Comparison of ENCODE assay signal across 22 mouse cellular contexts in genomic region chr5:21553685-21554084, GRCm38 (mm10). TPM values are rescaled to one million over a fixed set of nuclear protein-coding genes. Genes with fewer than 3 reads are reported as not detected.
DNase-seq lines count a peak whose midpoint lies in the region; ATAC-seq and TF ChIP-seq lines count a peak whose summit lies in the region.
"Had no signal": no experiment of that assay in that cellular context is flagged by ENCODE, and none has a peak within 500 bp of the region (broad histone marks: within the 10 kb centered on the region; RNA-seq: fewer than 3 reads in every experiment).

No protein-coding gene starts in this region.

- no peaks in the 10 kb centered on the region; the same call in 1 of the 2 replicates for H3K4me1 ChIP-seq in kidney, postnatal 0 days (replicated peaks; ENCODE audit: insufficient read depth, low read length)
- no peaks in the 10 kb centered on the region for H3K4me1 ChIP-seq in lung, postnatal 0 days (ENCODE audit: insufficient read depth, low read depth, low read length)
- H3K4me1 ChIP-seq in embryonic fibroblast, embryonic 13.5 days (ENCODE audit: control insufficient read depth, insufficient read depth, low read length), result 0 out of 2 replicates have a peak, but pooled peaks cover 2% of the 10 kb centered on the region
- H3K4me1 ChIP-seq: forebrain, embryonic 12.5 days; hindbrain, embryonic 15.5 days had no signal

- no peak for TF ChIP-seq CTCF in kidney, postnatal 0 days (IDR thresholded peaks at IDR 0.05; ENCODE audit: low read depth)
- no peak for TF ChIP-seq CTCF in lung, postnatal 0 days (IDR thresholded peaks at IDR 0.05)
- TF ChIP-seq CTCF in embryonic fibroblast, embryonic 13.5 days (IDR thresholded peaks at IDR 0.05; ENCODE audit: borderline replicate concordance, insufficient read depth, low read length), result no peak

- H3K4me3 ChIP-seq in kidney, postnatal 0 days (replicated peaks; ENCODE audit: low read depth, low read length), result no peak overlapping the region
- H3K4me3 ChIP-seq in lung, postnatal 0 days (ENCODE audit: low read depth, low read length), result no peak overlapping the region
- no peak overlapping the region for H3K4me3 ChIP-seq in embryonic fibroblast, embryonic 13.5 days (ENCODE audit: insufficient read depth, low read length)
- H3K4me3 ChIP-seq: embryonic facial prominence, embryonic 12.5 days; forebrain, embryonic 12.5 days; heart, adult 2 months; heart, embryonic 12.5 days; hindbrain, embryonic 15.5 days had no signal

- WGBS in kidney, postnatal 0 days, result 52% methylated on average over 4 of the region's 4 CpGs
- 61% methylated on average over 4 of the region's 4 CpGs for WGBS in lung, postnatal 0 days

- no peak overlapping the region for H3K9ac ChIP-seq in kidney, postnatal 0 days (ENCODE audit: low read depth, low read length)
- no peak overlapping the region for H3K9ac ChIP-seq in lung, postnatal 0 days (replicated peaks; ENCODE audit: low read depth)
- H3K9ac ChIP-seq: embryonic facial prominence, embryonic 12.5 days; forebrain, embryonic 12.5 days; heart, embryonic 12.5 days; hindbrain, embryonic 15.5 days had no signal

- peak; percentile 79 for DNase-seq in heart, adult 11 months
- no peak for DNase-seq in heart, adult 9 months (ENCODE audit: low spot score in 2 of 2)
- DNase-seq in kidney, postnatal 0 days (ENCODE audit: low spot score), result peak; percentile 86
- no peak for DNase-seq in kidney, postnatal 36 days
- DNase-seq in lung, postnatal 0 days (ENCODE audit: low spot score), result peak; percentile 64
- no peak for DNase-seq in lung, adult 18-20 months
- no peak for DNase-seq in cerebellum, adult 11-12 months
- DNase-seq: adrenal gland, adult 8-10 months; adrenal gland, postnatal 36 days; B cell, adult 2 months; cerebellum, adult 8-10 months; cerebellum, postnatal 14 days; gastrocnemius, postnatal 10 days; heart, adult 2 months; heart, postnatal 36 days had no signal

- no peaks in the 10 kb centered on the region for H3K9me3 ChIP-seq in kidney, postnatal 0 days (replicated peaks; ENCODE audit: low read length)
- no peaks in the 10 kb centered on the region for H3K9me3 ChIP-seq in lung, postnatal 0 days (ENCODE audit: low read length)
- H3K9me3 ChIP-seq: embryonic facial prominence, embryonic 12.5 days; forebrain, embryonic 12.5 days; heart, embryonic 12.5 days; hindbrain, embryonic 15.5 days had no signal

- no peak for TF ChIP-seq EP300 in lung, postnatal 0 days (IDR thresholded peaks at IDR 0.05)

- H3K36me3 ChIP-seq in kidney, postnatal 0 days (ENCODE audit: insufficient read depth, low read length), result no peaks in the 10 kb centered on the region
- H3K36me3 ChIP-seq in lung, postnatal 0 days (ENCODE audit: insufficient read depth, low read length), result no peaks in the 10 kb centered on the region
- H3K36me3 ChIP-seq: forebrain, embryonic 12.5 days; heart, embryonic 12.5 days; hindbrain, embryonic 15.5 days had no signal

- TF ChIP-seq POLR2A in embryonic fibroblast, embryonic 13.5 days (IDR thresholded peaks at IDR 0.05; ENCODE audit: low read depth, low read length), result no peak

- H3K27ac ChIP-seq in kidney, postnatal 0 days, result no peak overlapping the region
- no peak overlapping the region for H3K27ac ChIP-seq in lung, postnatal 0 days (ENCODE audit: low read length)
- H3K27ac ChIP-seq in embryonic fibroblast, embryonic 13.5 days (ENCODE audit: insufficient read depth, low read length), result peak overlapping the region; percentile 23; the same call in 1 of the 2 replicates
- H3K27ac ChIP-seq: embryonic facial prominence, embryonic 12.5 days; forebrain, embryonic 12.5 days; heart, adult 2 months; hindbrain, embryonic 15.5 days had no signal

- H3K27me3 ChIP-seq in kidney, postnatal 0 days (ENCODE audit: insufficient read depth, low read length), result no peaks in the 10 kb centered on the region
- no peaks in the 10 kb centered on the region for H3K27me3 ChIP-seq in lung, postnatal 0 days (replicated peaks; ENCODE audit: insufficient read depth, low read length)
- H3K27me3 ChIP-seq: embryonic facial prominence, embryonic 12.5 days; forebrain, embryonic 12.5 days; heart, embryonic 12.5 days; hindbrain, embryonic 15.5 days had no signal

- ATAC-seq in kidney, postnatal 0 days (replicated peaks; ENCODE audit: low FRiP score, low read depth), result peak; percentile 98
- peak; percentile 62 for ATAC-seq in lung, postnatal 0 days
- ATAC-seq: CD4-positive, CD25-positive, alpha-beta regulatory T cell, adult 4 months; forebrain, embryonic 16.5 days had no signal

- H3K4me2 ChIP-seq in kidney, postnatal 0 days (ENCODE audit: low read length), result no peak overlapping the region
- H3K4me2 ChIP-seq in lung, postnatal 0 days (replicated peaks; ENCODE audit: low read depth, low read length), result no peak overlapping the region
- H3K4me2 ChIP-seq: embryonic facial prominence, embryonic 12.5 days; forebrain, embryonic 12.5 days; heart, embryonic 12.5 days; hindbrain, embryonic 15.5 days had no signal

RNA-seq across cellular contexts. Expression of gene Lrrc17, which starts 10.3 kb away (rescaled TPM):
- polyA plus RNA-seq in kidney, postnatal 0 days (2015; fragmentation: Nextera tagmentation; extraction: Ambion mirVana), result 50.3 and 54.2 TPM in 2 replicates
- 33.5 and 35.7 TPM in 2 replicates for polyA plus RNA-seq in lung, postnatal 0 days (2015; fragmentation: Nextera tagmentation; extraction: Ambion mirVana)
- polyA plus RNA-seq in embryonic fibroblast, embryonic 13.5 days (2011; ENCODE audit: insufficient read length, low read depth, missing spikeins), result 187 and 323 TPM in 2 replicates
- polyA plus RNA-seq: CD4-positive, CD25-positive, alpha-beta regulatory T cell, adult 4 months had no signal

Comparison
In these comparisons a context has a peak if more than half of its experiments do, and no peak if none do; other contexts are left out.
1. DNase-seq: peak in heart, adult 11 months (single experiment), kidney, postnatal 0 days (single experiment) and lung, postnatal 0 days (single experiment); none in heart, adult 9 months (0 of 2), kidney, postnatal 36 days (0 of 2), lung, adult 18-20 months (0 of 2) and cerebellum, adult 11-12 months (single experiment).